Mouse (Mus musculus) thymus, adult 2 months (tissue): ENCODE results near the gene Rad23a.

ENCODE experiments used
- CTCF ChIP-seq: fragments of 200-500 bp; IDR thresholded peaks from 2 replicates; pipeline ENCODE4 v1.5.1; 2012; ENCODE audit warnings: mild to moderate bottlenecking, control low read depth, low read length, moderate library complexity, borderline replicate concordance; ENCODE audit not compliant: control insufficient read depth, poor library complexity, insufficient read depth; ENCODE audit errors: extremely low read depth
- POLR2A ChIP-seq: fragments of 200-500 bp; IDR thresholded peaks from 2 replicates; pipeline ENCODE4 v1.6.1; 2012; ENCODE audit warnings: mild to moderate bottlenecking, low read length, control low read depth, moderate library complexity; ENCODE audit not compliant: control insufficient read depth, poor library complexity, insufficient read depth; ENCODE audit errors: extremely low read depth

GRCm38 (mm10) chr8:84834002-84834865 is 6.2 kb downstream of the Rad23a start:
- TF ChIP-seq CTCF (no peak), POLR2A (no peak)
